Comparison of ENCODE assay signal across 12 mouse cellular contexts in genomic region chr3:152758500-152759032, GRCm38 (mm10). TPM values are rescaled to one million over a fixed set of nuclear protein-coding genes. Genes with fewer than 3 reads are reported as not detected.
DNase-seq lines count a peak whose midpoint lies in the region; ATAC-seq lines count a peak whose summit lies in the region.
"Had no signal": no experiment of that assay in that cellular context is flagged by ENCODE, and none has a peak within 500 bp of the region (broad histone marks: within the 10 kb centered on the region; RNA-seq: fewer than 3 reads in every experiment).

No protein-coding gene starts in this region.

- 74% methylated on average over 15 of the region's 15 CpGs for WGBS in liver, embryonic 12.5 days (ENCODE audit: insufficient replicate concordance)
- 41% methylated on average over 15 of the region's 15 CpGs for WGBS in hindbrain, embryonic 12.5 days
- 64% methylated on average over 15 of the region's 15 CpGs for WGBS in midbrain, embryonic 10.5 days

- no peak overlapping the region for H3K4me3 ChIP-seq in liver, embryonic 12.5 days
- no peak overlapping the region for H3K4me3 ChIP-seq in hindbrain, embryonic 12.5 days
- H3K4me3 ChIP-seq in midbrain, embryonic 10.5 days: no peak overlapping the region

- intact Hi-C loops in heart, postnatal 25 days (cut with DNase I): loop anchor here (10.0 kb wide), 1 partner anchor 494 kb away; the partner anchor contains the start of gene Nexn

- H3K4me1 ChIP-seq in liver, embryonic 12.5 days: peaks cover 92% of the 10 kb centered on the region
- peaks cover 29% of the 10 kb centered on the region for H3K4me1 ChIP-seq in hindbrain, embryonic 12.5 days
- H3K4me1 ChIP-seq in midbrain, embryonic 10.5 days: peaks cover 49% of the 10 kb centered on the region

- H3K27ac ChIP-seq in liver, embryonic 12.5 days: peak overlapping the region; percentile 86
- no peak overlapping the region; the same call in 1 of the 2 replicates for H3K27ac ChIP-seq in hindbrain, embryonic 12.5 days
- H3K27ac ChIP-seq in midbrain, embryonic 10.5 days (replicated peaks): peak overlapping the region; percentile 39
- H3K27ac ChIP-seq: macrophage had no signal

- H3K27me3 ChIP-seq in liver, embryonic 12.5 days (replicated peaks): no peaks in the 10 kb centered on the region
- no peaks in the 10 kb centered on the region for H3K27me3 ChIP-seq in hindbrain, embryonic 12.5 days
- no peaks in the 10 kb centered on the region for H3K27me3 ChIP-seq in midbrain, embryonic 10.5 days (ENCODE audit: low read depth, poor library complexity, severe bottlenecking)

- H3K9ac ChIP-seq in liver, embryonic 12.5 days: peak overlapping the region; percentile 35; the same call in 1 of the 2 replicates
- H3K9ac ChIP-seq in hindbrain, embryonic 12.5 days: no peak overlapping the region

- no peak for ATAC-seq in liver, embryonic 12.5 days
- ATAC-seq in hindbrain, embryonic 12.5 days (ENCODE audit: low FRiP score): peak; percentile 51; the same call in 1 of the 2 replicates

- DNase-seq in liver (no peak), ZHBTc4 (ENCODE audit: low read depth, low spot score) (peak; percentile 27)
- peak; percentile 48 for DNase-seq in midbrain, embryonic 10.5 days (ENCODE audit: low spot score)
- DNase-seq in urinary bladder, postnatal 36 days (ENCODE audit: low spot score in 2 of 2): no peak
- DNase-seq in heart, postnatal 25 days (ENCODE audit: low spot score): no peak
- no peak for DNase-seq in urinary bladder, adult 18-20 months (ENCODE audit: low spot score in 2 of 2)
- DNase-seq: adrenal gland, postnatal 25 days; cerebellum, postnatal 14 days; heart, postnatal 4 days had no signal

- 0 out of 2 replicates have a peak, but pooled peaks cover 2% of the 10 kb centered on the region for H3K36me3 ChIP-seq in liver, embryonic 12.5 days
- no peaks in the 10 kb centered on the region for H3K36me3 ChIP-seq in hindbrain, embryonic 12.5 days
- H3K36me3 ChIP-seq in midbrain, embryonic 10.5 days: no peaks in the 10 kb centered on the region

- H3K9me3 ChIP-seq in liver, embryonic 12.5 days (replicated peaks): no peaks in the 10 kb centered on the region
- H3K9me3 ChIP-seq in hindbrain, embryonic 12.5 days (replicated peaks): no peaks in the 10 kb centered on the region
- no peaks in the 10 kb centered on the region for H3K9me3 ChIP-seq in midbrain, embryonic 10.5 days (replicated peaks)

- H3K4me2 ChIP-seq in liver, embryonic 12.5 days: no peak overlapping the region
- H3K4me2 ChIP-seq in hindbrain, embryonic 12.5 days (replicated peaks): no peak overlapping the region

RNA-seq across cellular contexts. Expression of gene Pigk, which starts 44.7 kb away (rescaled TPM):
- polyA plus RNA-seq in liver, embryonic 12.5 days (2016; fragmentation: Nextera tagmentation; extraction: Ambion mirVana): 24.9 and 34.5 TPM in 2 replicates
- polyA plus RNA-seq in hindbrain, embryonic 12.5 days (2016; fragmentation: Nextera tagmentation; extraction: Ambion mirVana): 46.1 and 50.6 TPM in 2 replicates
- polyA plus RNA-seq in midbrain, embryonic 10.5 days (2016; fragmentation: Nextera tagmentation; extraction: Ambion mirVana): 36.0 and 37.8 TPM in 2 replicates
- total RNA-seq in heart, postnatal 25 days (2021): 10 to 100 TPM; 23.4 to 29.8 TPM

Comparison
In these comparisons a context has a peak if more than half of its experiments do, and no peak if none do; other contexts are left out.
1. DNase-seq: peak in ZHBTc4 (single experiment) and midbrain, embryonic 10.5 days (single experiment); none in liver (single experiment), urinary bladder, postnatal 36 days (0 of 2), heart, postnatal 25 days (single experiment) and urinary bladder, adult 18-20 months (0 of 2).